Mouse (Mus musculus): ENCODE results near the gene Lrr1. TPM values are rescaled to one million over a fixed set of nuclear protein-coding genes. Genes with fewer than 3 reads are reported as not detected.

The Lrr1 gene
- total RNA-seq, 2 experiments from 2014 or later: 6.3 to 29.1 TPM

GRCm38 (mm10) chr12:69192637-69193036 is 24.0 kb downstream of the Lrr1 start:
- ATAC-seq (replicated peaks; ENCODE audit: low FRiP score, low TSS enrichment, poor library complexity, severe bottlenecking): no peak

GRCm38 (mm10) chr12:69196444-69197377 is 28.1 kb downstream of the Lrr1 start, which contains the start of gene Gm49383:
Gene Gm49383 (minus strand): TSS chr12:69197104.
- peak; percentile 73 for ATAC-seq (replicated peaks; ENCODE audit: low FRiP score, low TSS enrichment, poor library complexity, severe bottlenecking)

- peak; percentile 90 for ATAC-seq (replicated peaks; ENCODE audit: low FRiP score, low TSS enrichment, poor library complexity, severe bottlenecking)
These were observed 29.0 kb downstream of the Lrr1 start for GRCm38 (mm10) chr12:69197378-69198163.

GRCm38 (mm10) chr12:69198164-69198535 is 29.5 kb downstream of the Lrr1 start, which contains the start of gene Dnaaf2:
Gene Dnaaf2 (minus strand): TSS chr12:69198429.
- peak; percentile 60 for ATAC-seq (replicated peaks; ENCODE audit: low FRiP score, low TSS enrichment, poor library complexity, severe bottlenecking)

- no peak for ATAC-seq (replicated peaks; ENCODE audit: low FRiP score, low TSS enrichment, poor library complexity, severe bottlenecking)
These were observed 30.4 kb downstream of the Lrr1 start for GRCm38 (mm10) chr12:69198985-69199384.

- ATAC-seq (replicated peaks; ENCODE audit: low FRiP score, low TSS enrichment, poor library complexity, severe bottlenecking): no peak
These were observed 35.6 kb downstream of the Lrr1 start, which contains the start of gene Gm49384 for GRCm38 (mm10) chr12:69204052-69204833. Gene Gm49384 (minus strand): TSS chr12:69204267.

- ATAC-seq (replicated peaks; ENCODE audit: low FRiP score, low TSS enrichment, poor library complexity, severe bottlenecking): no peak
These were observed 38.8 kb downstream of the Lrr1 start for GRCm38 (mm10) chr12:69207396-69207795.

- ATAC-seq (replicated peaks; ENCODE audit: low FRiP score, low TSS enrichment, poor library complexity, severe bottlenecking): no peak
These were observed 39.3 kb downstream of the Lrr1 start for GRCm38 (mm10) chr12:69207926-69208325.

GRCm38 (mm10) chr12:69208520-69208919 is 39.9 kb downstream of the Lrr1 start:
- no peak for ATAC-seq (replicated peaks; ENCODE audit: low FRiP score, low TSS enrichment, poor library complexity, severe bottlenecking)

- ATAC-seq (replicated peaks; ENCODE audit: low FRiP score, low TSS enrichment, poor library complexity, severe bottlenecking): no peak
These were observed 41.7 kb downstream of the Lrr1 start for GRCm38 (mm10) chr12:69210056-69210979.

GRCm38 (mm10) chr12:69211057-69211456 is 42.4 kb downstream of the Lrr1 start:
- ATAC-seq (replicated peaks; ENCODE audit: low FRiP score, low TSS enrichment, poor library complexity, severe bottlenecking): no peak

GRCm38 (mm10) chr12:69213186-69213777 is 44.7 kb downstream of the Lrr1 start:
- no peak for ATAC-seq (replicated peaks; ENCODE audit: low FRiP score, low TSS enrichment, poor library complexity, severe bottlenecking)

GRCm38 (mm10) chr12:69214393-69214792 is 45.8 kb downstream of the Lrr1 start:
- ATAC-seq (replicated peaks; ENCODE audit: low FRiP score, low TSS enrichment, poor library complexity, severe bottlenecking): no peak

GRCm38 (mm10) chr12:69215000-69215785 is 46.6 kb downstream of the Lrr1 start:
- no peak for ATAC-seq (replicated peaks; ENCODE audit: low FRiP score, low TSS enrichment, poor library complexity, severe bottlenecking)

GRCm38 (mm10) chr12:69216587-69216986 is 48.0 kb downstream of the Lrr1 start:
- no peak for ATAC-seq (replicated peaks; ENCODE audit: low FRiP score, low TSS enrichment, poor library complexity, severe bottlenecking)

GRCm38 (mm10) chr12:69220613-69221277 is 52.1 kb downstream of the Lrr1 start:
- no peak for ATAC-seq (replicated peaks; ENCODE audit: low FRiP score, low TSS enrichment, poor library complexity, severe bottlenecking)

All from megakaryocyte-erythroid progenitor cell, adult 5-6 weeks (primary cell).